Mouse (Mus musculus) kidney, embryonic 16.5 days (tissue): ENCODE results near the gene Tfr2. TPM values are rescaled to one million over a fixed set of nuclear protein-coding genes. Genes with fewer than 3 reads are reported as not detected.
A peak's percentile ranks its signal among the peaks of the same experiment; 100 is the strongest.

Experiments
- ATAC-seq: fragments of 200-750 bp; cut with Nextera tagmentation; 2 replicates; pipeline ENCODE4 v1.8.0; 2017; ENCODE audit warnings: moderate TSS enrichment; ENCODE audit not compliant: low FRiP score, low TSS enrichment
- H3K27ac ChIP-seq: fragments of 300-500 bp; sonication (generic); 2 replicates; pipeline ENCODE4 v1.5.1; 2014; ENCODE audit warnings: low read length
- H3K27me3 ChIP-seq: fragments of 300-500 bp; sonication (generic); 2 replicates; pipeline ENCODE4 v1.6.1; 2014; ENCODE audit warnings: low read length, control low read depth, mixed read lengths; ENCODE audit not compliant: insufficient read depth
- H3K36me3 ChIP-seq: fragments of 300-500 bp; sonication (generic); 2 replicates; pipeline ENCODE4 v1.6.1; 2014; ENCODE audit warnings: low read length, control low read depth, mixed read lengths; ENCODE audit not compliant: insufficient read depth
- H3K4me1 ChIP-seq: fragments of 300-500 bp; sonication (generic); 2 replicates; pipeline ENCODE4 v1.6.1; 2014; ENCODE audit warnings: low read length, control low read depth, mixed read lengths; ENCODE audit not compliant: insufficient read depth
- H3K4me2 ChIP-seq: fragments of 300-500 bp; sonication (generic); replicated peaks from 2 replicates; pipeline ENCODE4 v1.6.1; 2014; ENCODE audit warnings: low read depth, low read length
- H3K4me3 ChIP-seq: fragments of 300-500 bp; sonication (generic); 2 replicates; pipeline ENCODE4 v1.5.1; 2014; ENCODE audit warnings: mild to moderate bottlenecking, low read length
- H3K9ac ChIP-seq: fragments of 300-500 bp; sonication (generic); replicated peaks from 2 replicates; pipeline ENCODE4 v1.6.1; 2014; ENCODE audit warnings: low read length
- H3K9me3 ChIP-seq: fragments of 300-500 bp; sonication (generic); 2 replicates; pipeline ENCODE4 v1.6.1; 2016; ENCODE audit warnings: low read length, control low read depth
- WGBS: fragments of 180-500 bp; shearing (Covaris S2); extraction: QIAGEN DNeasy Blood & Tissue Kit; methylation state at CpG from one replicate; pipeline ENCODE4 v1.1.7; 2014; 5-methylcytosine and 5-hydroxymethylcytosine counted together
- polyA plus RNA-seq: library from polyadenylated mRNA; unstranded; fragments of >200 nt; fragmentation: Nextera tagmentation; extraction: Ambion mirVana; gene quantifications from 2 replicates; pipeline ENCODE4 v1.2.1, GENCODE M21; 2015

Tfr2 gene
- polyA plus RNA-seq, 1 experiment from 2014 or later: 0.57 TPM

- Histone ChIP-seq H3K27me3 (no peaks in the 10 kb centered on the region), H3K4me1 (peaks cover 12% of the 10 kb centered on the region), H3K4me2 (no peak overlapping the region), H3K27ac (no peak overlapping the region), H3K9me3 (no peaks in the 10 kb centered on the region), H3K4me3 (no peak overlapping the region), H3K36me3 (peaks cover 62% of the 10 kb centered on the region), H3K9ac (no peak overlapping the region)
- 78% methylated on average over 22 of the region's 22 CpGs for WGBS
- ATAC-seq: no peak
These were observed 41.2 kb upstream of the Tfr2 start for GRCm38 (mm10) chr5:137528247-137528968.

- H3K36me3 ChIP-seq: peaks cover 53% of the 10 kb centered on the region
- peaks cover 15% of the 10 kb centered on the region for H3K4me1 ChIP-seq
- no peak overlapping the region for H3K27ac ChIP-seq
- WGBS: 67% methylated on average over 15 of the region's 15 CpGs
- no peak overlapping the region for H3K4me2 ChIP-seq
- no peak overlapping the region for H3K4me3 ChIP-seq
- H3K27me3 ChIP-seq: no peaks in the 10 kb centered on the region
- H3K9me3 ChIP-seq: no peaks in the 10 kb centered on the region
- ATAC-seq: no peak
- no peak overlapping the region for H3K9ac ChIP-seq
These were observed 40.2 kb upstream of the Tfr2 start for GRCm38 (mm10) chr5:137529221-137529995.

- 64% methylated on average over 8 of the region's 8 CpGs for WGBS
- Histone ChIP-seq H3K27me3 (no peaks in the 10 kb centered on the region), H3K27ac (peak overlapping the region; percentile 94; the same call in 1 of the 2 replicates), H3K4me2 (peak overlapping the region; percentile 93), H3K36me3 (peaks cover 46% of the 10 kb centered on the region), H3K9ac (peak overlapping the region; percentile 89), H3K4me3 (peak overlapping the region; percentile 68), H3K9me3 (no peaks in the 10 kb centered on the region), H3K4me1 (peaks cover 15% of the 10 kb centered on the region)
- no peak for ATAC-seq
These were observed 39.6 kb upstream of the Tfr2 start for GRCm38 (mm10) chr5:137530075-137530474.

- H3K36me3 ChIP-seq: peaks cover 39% of the 10 kb centered on the region
- ATAC-seq: peak; percentile 55
- H3K27me3 ChIP-seq: no peaks in the 10 kb centered on the region
- WGBS: under 1% methylated on average over 37 of the region's 46 CpGs
- H3K9ac ChIP-seq: peak overlapping the region; percentile 89
- H3K27ac ChIP-seq: peak overlapping the region; percentile 94
- peak overlapping the region; percentile 68 for H3K4me3 ChIP-seq
- no peaks in the 10 kb centered on the region for H3K9me3 ChIP-seq
- peak overlapping the region; percentile 93 for H3K4me2 ChIP-seq
- peaks cover 15% of the 10 kb centered on the region for H3K4me1 ChIP-seq
These were observed 38.8 kb upstream of the Tfr2 start for GRCm38 (mm10) chr5:137530588-137531413.

- peaks cover 15% of the 10 kb centered on the region for H3K4me1 ChIP-seq
- H3K36me3 ChIP-seq: peaks cover 33% of the 10 kb centered on the region
- peak overlapping the region; percentile 89 for H3K9ac ChIP-seq
- H3K27me3 ChIP-seq: no peaks in the 10 kb centered on the region
- ATAC-seq: peak; percentile 8; the same call in 1 of the 2 replicates
- no peaks in the 10 kb centered on the region for H3K9me3 ChIP-seq
- peak overlapping the region; percentile 93 for H3K4me2 ChIP-seq
- H3K4me3 ChIP-seq: peak overlapping the region; percentile 68
- under 1% methylated on average over 51 of the region's 51 CpGs for WGBS
- peak overlapping the region; percentile 94 for H3K27ac ChIP-seq
These were observed 38.1 kb upstream of the Tfr2 start for GRCm38 (mm10) chr5:137531414-137532130.

GRCm38 (mm10) chr5:137532131-137532807 lies 37.4 kb upstream of the Tfr2 start:
- under 1% methylated on average over 19 of the region's 19 CpGs for WGBS
- H3K4me2 ChIP-seq: peak overlapping the region; percentile 93
- H3K9me3 ChIP-seq: no peaks in the 10 kb centered on the region
- no peak for ATAC-seq
- H3K4me1 ChIP-seq: peaks cover 15% of the 10 kb centered on the region
- H3K27me3 ChIP-seq: no peaks in the 10 kb centered on the region
- H3K36me3 ChIP-seq: peaks cover 29% of the 10 kb centered on the region
- peak overlapping the region; percentile 89 for H3K9ac ChIP-seq
- peak overlapping the region; percentile 94 for H3K27ac ChIP-seq
- H3K4me3 ChIP-seq: peak overlapping the region; percentile 68

- Histone ChIP-seq H3K4me3 (peak overlapping the region; percentile 68), H3K9ac (peak overlapping the region; percentile 89), H3K9me3 (no peaks in the 10 kb centered on the region), H3K27ac (peak overlapping the region; percentile 94), H3K4me2 (peak overlapping the region; percentile 93), H3K27me3 (no peaks in the 10 kb centered on the region), H3K4me1 (peaks cover 15% of the 10 kb centered on the region), H3K36me3 (peaks cover 24% of the 10 kb centered on the region)
- under 1% methylated on average over 10 of the region's 12 CpGs for WGBS
- ATAC-seq: peak; percentile 5
These were observed 36.9 kb upstream of the Tfr2 start for GRCm38 (mm10) chr5:137532808-137533116.

GRCm38 (mm10) chr5:137533117-137533827 lies 36.4 kb upstream of the Tfr2 start, which contains the start of the genes Epo and Gnb2:
Epo (minus strand) TSS chr5:137533242.
Gnb2 (minus strand) TSS chr5:137533510.
- Histone ChIP-seq H3K4me3 (peak within 1 kb of the TSS; percentile 68), H3K36me3 (peaks cover 19% of the 10 kb centered on the region), H3K27ac (peak within 1 kb of the TSS; percentile 94), H3K9ac (peak within 1 kb of the TSS; percentile 89), H3K4me1 (peaks cover 15% of the 10 kb centered on the region), H3K27me3 (no peaks in the 10 kb centered on the region), H3K4me2 (peak within 1 kb of the TSS; percentile 93), H3K9me3 (no peaks in the 10 kb centered on the region)
- under 1% methylated on average over 40 of the region's 40 CpGs for WGBS
- peak; percentile 75 for ATAC-seq
